Mouse (Mus musculus): ENCODE measurements at regions not wholly inside any gene's neighbourhood (a gene's known extent, or its start where the extent isn't known, plus 50 kb on each side); places are given as distances from the start of the nearest gene placed in this dataset.

GRCm38 (mm10) chr4:96968545-96969164, 183.7 kb upstream of the Gm12695 start:
- intact Hi-C loops (cut with DNase I) = no loop called here
- DNase-seq (ENCODE audit: low spot score in 2 of 2) = peak; percentile 37 to 64
